Mouse (Mus musculus): ENCODE measurements around the gene Frmd4b. TPM values are rescaled to one million over a fixed set of nuclear protein-coding genes. Genes with fewer than 3 reads are reported as not detected.

Frmd4b gene
- polyA plus RNA-seq, 1 experiment from 2014 or later, result 17.5 TPM

Other genes with a start within 250 kb of the Frmd4b start
- gene Mitf, start 189.5 kb upstream of the Frmd4b start, polyA plus RNA-seq (2014; fragmentation: Nextera tagmentation; extraction: Ambion mirVana), result 3.0 and 3.1 TPM in 2 replicates

Measured in embryonic facial prominence, embryonic 14.5 days (tissue).